Mouse (Mus musculus) hindbrain, postnatal 0 days (tissue): Measurements from ENCODE around the gene Mrpl39. TPM values are rescaled to one million over a fixed set of nuclear protein-coding genes. Genes with fewer than 3 reads are reported as not detected.

Source experiments
- ATAC-seq: fragments of 200-750 bp; cut with Nextera tagmentation; 2 replicates; pipeline ENCODE4 v1.8.0; 2017; ENCODE audit warnings: mild to moderate bottlenecking, moderate TSS enrichment, moderate library complexity
- DNase-seq: peaks from one replicate; pipeline ENCODE4 v3.0.0-alpha.2; 2015; ENCODE audit warnings: low spot score
- H3K27ac ChIP-seq: fragments of 300-500 bp; sonication (generic); 2 replicates; pipeline ENCODE4 v1.5.1; 2014; ENCODE audit warnings: mild to moderate bottlenecking
- H3K27me3 ChIP-seq: fragments of 300-500 bp; sonication (generic); 2 replicates; pipeline ENCODE4 v1.6.1; 2014; ENCODE audit warnings: low read length, mixed read lengths; ENCODE audit not compliant: insufficient read depth
- H3K36me3 ChIP-seq: fragments of 300-500 bp; sonication (generic); 2 replicates; pipeline ENCODE4 v1.6.1; 2014; ENCODE audit warnings: low read length, mixed read lengths; ENCODE audit not compliant: insufficient read depth
- H3K4me1 ChIP-seq: fragments of 300-500 bp; sonication (generic); 2 replicates; pipeline ENCODE4 v1.6.1; 2014; ENCODE audit warnings: antibody characterized with exemption, low read length, mixed read lengths; ENCODE audit not compliant: insufficient read depth
- H3K4me2 ChIP-seq: fragments of 300-500 bp; sonication (generic); 2 replicates; pipeline ENCODE4 v1.6.1; 2014; ENCODE audit warnings: low read depth, mild to moderate bottlenecking, low read length, moderate library complexity, mixed read lengths
- H3K4me3 ChIP-seq: fragments of 300-500 bp; sonication (generic); 2 replicates; pipeline ENCODE4 v1.5.1; 2014; ENCODE audit warnings: low read length
- H3K9ac ChIP-seq: fragments of 300-500 bp; sonication (generic); replicated peaks from 2 replicates; pipeline ENCODE4 v1.6.1; 2014; ENCODE audit warnings: mild to moderate bottlenecking, low read length, moderate library complexity, mixed read lengths
- H3K9me3 ChIP-seq: fragments of 300-500 bp; sonication (generic); 2 replicates; pipeline ENCODE4 v1.6.1; 2016; ENCODE audit warnings: low read length, mixed read lengths
- CTCF ChIP-seq: IDR thresholded peaks from 2 replicates; pipeline ENCODE4 v1.5.1; 2016; ENCODE audit warnings: antibody characterized with exemption, control low read depth, low read depth
- WGBS: fragments of 180-500 bp; shearing (Covaris S2); extraction: QIAGEN DNeasy Blood & Tissue Kit; methylation state at CpG from one replicate; pipeline ENCODE4 v1.1.7; 2014; 5-methylcytosine and 5-hydroxymethylcytosine counted together
- polyA plus RNA-seq: library from polyadenylated mRNA; unstranded; fragments of >200 nt; fragmentation: Nextera tagmentation; extraction: Ambion mirVana; gene quantifications from 2 replicates; pipeline ENCODE4 v1.2.1, GENCODE M21; 2015
- total RNA-seq: library from RNA; depleted of rRNA; stranded (reverse); fragments of >200 nt; gene quantifications from 2 replicates; pipeline ENCODE4 v1.2.3, GENCODE M21; 2014

The Mrpl39 gene
- total and polyA plus RNA-seq, 2 experiments from 2014 or later, result 12.1 to 36.2 TPM

DNA sequence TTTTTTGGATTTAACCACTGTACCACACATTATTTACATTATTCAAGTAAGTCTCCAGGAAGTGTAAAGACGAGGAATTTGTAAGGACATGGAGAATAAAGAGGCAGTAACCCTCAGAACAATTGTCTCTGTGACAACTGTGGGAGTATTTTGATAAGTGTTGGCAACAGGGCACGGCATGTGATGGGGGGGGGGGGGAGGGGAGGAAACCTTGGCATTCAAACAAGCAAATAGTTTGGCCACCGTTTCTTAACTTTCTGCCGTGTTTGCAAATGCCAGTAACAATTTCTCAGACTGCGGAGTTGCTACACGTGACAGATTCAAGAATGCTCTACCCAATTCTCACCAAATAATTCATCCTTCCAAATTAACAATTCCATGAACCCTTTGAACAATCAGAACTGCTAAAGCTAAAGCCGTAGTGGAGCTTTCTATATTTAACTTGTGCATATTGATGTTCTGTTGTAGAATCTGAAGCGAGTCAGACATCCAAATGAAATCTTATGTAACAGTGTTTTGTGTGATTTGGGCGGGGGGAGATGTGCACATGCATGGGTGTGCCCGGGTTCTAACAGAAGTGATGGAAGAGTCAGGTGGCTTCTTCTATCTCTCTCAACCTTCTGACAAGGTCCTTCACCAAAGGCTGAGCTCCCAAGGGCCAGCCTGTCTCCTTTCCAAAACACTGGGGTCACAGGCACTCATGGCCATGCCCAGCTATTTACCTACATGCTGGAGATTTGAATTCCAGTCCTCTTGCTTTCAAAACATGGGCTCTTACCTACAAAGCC is 9.4 kb upstream of the Mrpl39 start:
- TF ChIP-seq CTCF, result no peak
- no peak overlapping the region for H3K4me3 ChIP-seq
- peak; percentile 11 for DNase-seq

DNA sequence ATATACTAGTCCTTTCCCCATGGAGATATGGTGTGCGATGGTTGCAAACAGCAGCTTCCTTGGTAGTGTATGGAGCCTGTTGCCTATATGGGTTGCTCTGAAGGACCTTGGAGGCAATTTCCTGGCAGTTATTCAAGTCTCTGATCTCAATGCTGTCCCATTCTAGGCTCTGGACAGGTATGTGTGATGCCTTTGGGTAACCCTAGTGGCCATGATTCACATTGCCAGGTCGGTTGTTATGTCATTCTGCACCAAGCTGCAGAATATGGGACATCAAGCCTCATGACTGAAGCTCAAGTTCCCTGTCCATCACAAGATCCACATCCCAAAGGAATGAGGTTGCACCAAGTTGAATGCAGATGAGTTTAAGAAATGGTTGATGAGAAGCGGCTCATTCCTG is 1.8 kb upstream of the Mrpl39 start:
- WGBS, result 78% methylated on average over 3 of the region's 3 CpGs
- ATAC-seq (no peak), DNase-seq (no peak)
- H3K4me1 ChIP-seq, result peaks cover 4% of the 10 kb centered on the region; the same call in 1 of the 2 replicates
- H3K9me3 ChIP-seq, result no peaks in the 10 kb centered on the region
- no peak overlapping the region for H3K4me3 ChIP-seq
- no peaks in the 10 kb centered on the region for H3K27me3 ChIP-seq
- no peaks in the 10 kb centered on the region for H3K36me3 ChIP-seq
- H3K9ac ChIP-seq, result no peak overlapping the region
- no peak overlapping the region for H3K4me2 ChIP-seq
- TF ChIP-seq CTCF, result peak; percentile 26; the same call in 1 of the 2 replicates
- H3K27ac ChIP-seq, result no peak overlapping the region

More for the DNA sequence above, 9.4 kb upstream of the Mrpl39 start:
- Histone ChIP-seq H3K27ac (no peak overlapping the region), H3K9ac (no peak overlapping the region), H3K4me1 (no peaks in the 10 kb centered on the region), H3K4me2 (no peak overlapping the region), H3K9me3 (no peaks in the 10 kb centered on the region), H3K27me3 (no peaks in the 10 kb centered on the region), H3K36me3 (no peaks in the 10 kb centered on the region)
- WGBS, result 38% methylated on average over 10 of the region's 10 CpGs
- peak; percentile 64 for ATAC-seq

DNA sequence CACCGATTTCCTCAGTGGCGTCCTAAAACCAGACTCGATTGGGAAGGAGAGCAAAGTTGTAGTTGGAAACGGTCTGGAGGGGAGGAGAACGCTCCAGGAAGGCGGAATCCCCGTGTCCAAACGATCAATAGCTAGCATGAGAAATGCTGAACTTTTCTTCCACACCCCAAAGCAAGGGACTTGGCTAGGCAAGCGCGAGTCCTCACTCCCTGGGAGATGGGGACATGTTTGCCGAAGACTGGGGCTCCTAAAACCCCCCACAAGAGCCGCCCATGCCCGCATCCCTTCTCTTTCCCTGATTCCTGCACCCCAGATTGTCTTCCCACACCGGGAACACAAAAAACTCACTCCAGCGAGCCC is 756 bp downstream of the Mrpl39 start:
- no peak for TF ChIP-seq CTCF
- Histone ChIP-seq H3K4me2 (peak overlapping the region; percentile 75), H3K36me3 (peaks cover 12% of the 10 kb centered on the region; the same call in 1 of the 2 replicates), H3K27me3 (no peaks in the 10 kb centered on the region), H3K9ac (peak overlapping the region; percentile 74), H3K27ac (peak overlapping the region; percentile 71; the same call in 1 of the 2 replicates), H3K9me3 (no peaks in the 10 kb centered on the region), H3K4me3 (peak overlapping the region; percentile 86), H3K4me1 (peaks cover 4% of the 10 kb centered on the region; the same call in 1 of the 2 replicates)
- ATAC-seq, result peak; percentile 64
- under 1% methylated on average over 15 of the region's 15 CpGs for WGBS
- peak; percentile 16 for DNase-seq

DNA sequence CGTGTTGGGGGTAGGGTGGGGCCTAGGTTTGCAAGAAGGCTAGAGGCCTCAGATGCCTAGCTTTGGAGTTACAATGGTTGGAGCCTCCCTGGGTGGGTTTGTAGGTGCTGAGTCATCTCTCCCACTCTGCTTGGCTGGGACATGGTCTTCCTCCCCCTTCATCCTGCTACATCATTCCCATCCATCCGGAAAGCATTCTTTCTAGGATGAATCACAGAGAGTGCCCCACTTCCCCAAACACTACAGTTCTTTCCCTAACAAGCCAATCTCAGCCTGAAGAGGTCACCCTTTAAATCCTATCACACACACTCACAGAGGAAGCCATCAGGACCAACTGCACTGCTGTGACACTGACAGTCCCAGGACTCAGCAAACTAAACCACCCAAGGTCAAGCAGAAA is 14.9 kb downstream of the Mrpl39 start:
- no peak overlapping the region for H3K4me2 ChIP-seq
- no peaks in the 10 kb centered on the region for H3K27me3 ChIP-seq
- DNase-seq, result no peak
- no peaks in the 10 kb centered on the region for H3K9me3 ChIP-seq
- peaks cover 51% of the 10 kb centered on the region for H3K36me3 ChIP-seq
- no peak overlapping the region for H3K9ac ChIP-seq
- no peak for ATAC-seq
- H3K4me3 ChIP-seq, result no peak overlapping the region
- H3K4me1 ChIP-seq, result no peaks in the 10 kb centered on the region
- no peak for TF ChIP-seq CTCF
- 95% methylated on average over 2 of the region's 2 CpGs for WGBS
- no peak overlapping the region for H3K27ac ChIP-seq

DNA sequence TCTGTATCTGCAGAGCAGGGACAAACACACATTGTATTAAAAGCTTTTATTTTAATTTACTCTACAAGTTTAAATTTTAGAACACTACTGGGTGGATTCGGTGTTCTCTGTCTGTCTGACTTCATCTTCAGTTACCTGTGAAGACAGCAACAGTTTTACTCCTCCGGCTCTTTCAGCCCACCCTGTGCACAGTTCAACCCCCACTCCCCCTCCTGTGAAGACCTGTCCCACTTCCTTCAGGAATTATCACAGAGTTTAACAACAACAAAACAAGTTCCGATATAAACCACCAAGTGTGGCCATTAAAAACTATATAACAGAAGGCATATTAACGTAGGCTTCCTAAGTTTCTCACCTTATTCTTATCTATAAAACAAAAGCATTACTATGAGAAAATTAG is 17.3 kb downstream of the Mrpl39 start:
- Histone ChIP-seq H3K36me3 (peaks cover 30% of the 10 kb centered on the region), H3K9ac (no peak overlapping the region), H3K4me3 (no peak overlapping the region), H3K9me3 (no peaks in the 10 kb centered on the region), H3K27ac (no peak overlapping the region), H3K4me1 (no peaks in the 10 kb centered on the region), H3K4me2 (no peak overlapping the region), H3K27me3 (no peaks in the 10 kb centered on the region)
- ATAC-seq (no peak), DNase-seq (no peak)
- 94% methylated on average over 4 of the region's 4 CpGs for WGBS
- no peak for TF ChIP-seq CTCF

DNA sequence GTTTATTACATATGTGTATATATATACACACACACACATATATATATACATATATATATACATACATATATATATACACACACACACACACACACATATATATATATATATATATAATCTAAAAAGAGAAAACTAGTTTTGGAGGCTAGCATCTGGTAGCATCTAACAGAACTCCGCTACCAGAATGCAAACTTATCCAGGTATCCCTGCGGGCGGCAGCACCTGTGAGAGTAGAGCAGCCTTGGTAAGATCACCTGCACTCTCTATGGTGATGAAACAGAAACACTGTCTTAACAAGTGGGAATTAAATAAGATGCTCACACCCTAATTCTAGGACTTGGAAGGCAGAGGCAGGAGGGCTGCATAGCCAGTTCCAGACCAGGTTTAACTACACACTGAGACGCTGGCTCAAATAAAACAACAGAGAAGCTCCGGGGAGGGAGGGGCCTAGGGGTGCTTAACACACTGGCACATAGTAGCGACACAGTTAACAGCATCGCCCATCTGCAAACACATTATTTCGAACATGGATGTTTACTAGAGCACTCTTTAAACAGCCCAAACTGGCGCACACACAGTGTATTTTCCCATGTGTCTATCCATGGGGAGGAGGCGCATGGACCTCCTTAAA is 17.8 kb downstream of the Mrpl39 start:
- no peaks in the 10 kb centered on the region for H3K27me3 ChIP-seq
- no peak for ATAC-seq
- no peak for TF ChIP-seq CTCF

More for the DNA sequence above, 17.8 kb downstream of the Mrpl39 start:
- Histone ChIP-seq H3K27ac (no peak overlapping the region), H3K4me3 (no peak overlapping the region), H3K4me1 (no peaks in the 10 kb centered on the region), H3K4me2 (no peak overlapping the region), H3K9me3 (no peaks in the 10 kb centered on the region), H3K36me3 (peaks cover 25% of the 10 kb centered on the region), H3K9ac (no peak overlapping the region)
- DNase-seq, result no peak
- WGBS, result 94% methylated on average over 10 of the region's 10 CpGs
